Mouse (Mus musculus) common myeloid progenitor, adult 5-6 weeks (primary cell): ENCODE measurements around the gene Tet1. TPM values are rescaled to one million over a fixed set of nuclear protein-coding genes. Genes with fewer than 3 reads are reported as not detected.
"Not testable (repeated sequence)": the region's sequence is repeated elsewhere in the genome, so short reads cannot be mapped to it uniquely, and the experiment has no call there.

Experiments
- ATAC-seq: replicated peaks from 2 replicates; pipeline ENCODE4 v1.8.0; 2016; ENCODE audit warnings: low read depth, mild to moderate bottlenecking, moderate TSS enrichment, inconsistent platforms; ENCODE audit not compliant: poor library complexity, severe bottlenecking
- total RNA-seq: library from RNA; stranded (forward); fragments of 200-1000, 187-1606 nt; gene quantifications from 2 replicates; pipeline ENCODE4 v1.2.3, GENCODE M21; 2017

Tet1 gene
- total RNA-seq, result 16.6 and 20.7 TPM in 2 replicates

DNA sequence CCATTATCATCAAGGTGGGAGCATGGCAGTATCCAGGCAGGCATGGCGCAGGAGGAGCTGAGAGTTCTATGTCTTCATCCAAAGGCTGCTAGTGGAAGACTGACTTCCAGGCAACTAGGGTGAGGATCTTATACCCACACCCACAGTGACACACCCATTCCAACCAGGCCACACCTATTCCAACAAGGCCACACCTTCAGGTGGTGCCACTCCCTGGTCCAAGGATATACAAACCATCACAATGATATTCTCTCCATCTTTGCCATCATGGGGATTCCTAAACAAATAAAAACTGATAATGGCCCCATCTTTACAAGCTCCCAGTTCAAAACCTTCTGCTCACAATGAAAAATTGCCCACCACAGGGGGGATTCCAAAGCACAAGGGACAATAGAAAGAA lies at the start of gene Tet1:
Tet1 (minus strand) TSS at position 101 of the 400 bp plus-strand sequence.
- ATAC-seq, result not testable (repeated sequence)

DNA sequence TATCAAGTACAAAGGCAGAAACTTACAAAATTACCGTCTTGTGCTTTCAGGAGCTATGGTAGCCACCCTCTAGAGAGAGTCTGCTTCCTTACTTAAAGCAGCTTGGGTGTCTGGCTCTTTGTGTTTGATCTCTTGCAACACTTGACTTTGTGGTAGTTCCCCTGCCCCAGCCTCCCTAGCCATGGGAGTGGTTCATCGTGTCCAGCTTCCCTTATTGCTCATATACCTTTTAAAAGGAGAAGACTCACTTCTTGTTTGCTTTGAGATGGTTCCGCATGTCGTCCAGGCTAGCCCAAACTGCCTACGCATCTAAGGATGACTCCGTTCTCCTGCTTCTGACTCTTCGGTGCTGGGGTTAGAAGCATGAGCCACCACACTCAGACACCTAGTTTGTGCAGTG lies 39.8 kb upstream of the Tet1 start:
- peak; percentile 59 for ATAC-seq

DNA sequence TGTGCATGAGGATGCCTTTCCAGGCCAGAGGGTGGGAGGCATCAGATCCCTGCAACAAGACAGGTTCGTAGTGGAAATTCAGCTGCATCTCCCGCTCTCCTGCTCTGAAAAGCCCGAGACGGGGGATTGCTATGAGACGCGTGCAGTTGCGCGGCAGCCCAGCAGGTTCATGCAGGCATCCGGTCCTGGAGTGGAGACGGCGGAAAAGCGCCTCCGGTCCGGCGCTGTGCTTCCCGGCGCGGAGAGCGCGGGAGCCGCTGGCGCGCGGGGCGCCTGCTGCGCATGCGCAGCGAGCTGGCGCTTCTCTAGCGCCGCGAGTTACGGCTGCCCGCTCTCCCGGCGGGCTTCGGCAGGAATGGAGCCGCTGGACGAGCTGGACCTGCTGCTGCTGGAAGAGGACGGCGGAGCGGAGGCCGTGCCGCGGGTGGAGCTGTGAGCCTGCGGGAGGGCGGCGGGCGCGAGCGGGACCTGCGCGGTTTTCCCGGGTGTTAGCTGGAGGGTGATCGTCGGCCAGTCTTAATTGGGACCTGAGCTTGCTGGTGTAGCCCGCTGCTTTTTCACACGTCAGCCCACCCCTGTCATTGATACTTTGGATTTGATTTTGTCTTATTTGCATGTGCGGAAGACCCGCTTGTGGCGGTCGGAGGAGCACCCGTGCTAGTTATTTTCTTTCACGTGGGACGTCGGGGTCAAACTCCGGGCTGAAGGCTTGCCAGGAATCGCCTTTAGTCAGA lies 38.1 kb upstream of the Tet1 start, which contains the start of gene Dna2:
Dna2 (plus strand) TSS at position 289 of the 734 bp plus-strand sequence.
- ATAC-seq, result peak; percentile 74

DNA sequence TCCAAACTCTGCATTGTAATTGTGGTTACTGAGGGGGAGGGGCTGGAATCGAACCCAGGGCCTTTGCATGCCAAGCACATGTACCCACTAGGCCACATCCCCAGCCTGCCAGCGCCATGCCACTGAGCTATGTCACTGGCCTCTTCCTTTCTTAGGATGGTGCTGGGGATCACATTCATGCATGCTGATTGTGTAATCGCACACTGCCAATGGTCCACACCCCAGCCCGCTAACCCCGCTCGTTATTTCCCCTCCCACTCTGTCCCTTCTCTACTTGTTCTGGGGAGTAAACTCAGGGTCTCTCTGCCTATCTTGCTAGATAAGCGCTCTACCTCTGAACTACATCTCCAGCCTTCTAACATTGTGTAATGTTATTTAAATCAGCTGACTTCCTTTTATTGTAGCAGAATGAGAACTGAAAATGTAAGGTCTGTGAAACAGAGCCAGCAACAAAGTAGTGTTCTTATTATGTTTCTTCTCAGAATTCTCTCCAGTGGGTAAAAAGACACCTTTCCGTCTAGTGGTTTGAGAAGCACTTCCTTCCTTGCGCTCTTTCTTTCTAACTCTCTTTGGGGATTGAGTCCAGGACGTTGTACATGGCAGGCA lies 36.3 kb upstream of the Tet1 start:
- peak; percentile 70 for ATAC-seq

DNA sequence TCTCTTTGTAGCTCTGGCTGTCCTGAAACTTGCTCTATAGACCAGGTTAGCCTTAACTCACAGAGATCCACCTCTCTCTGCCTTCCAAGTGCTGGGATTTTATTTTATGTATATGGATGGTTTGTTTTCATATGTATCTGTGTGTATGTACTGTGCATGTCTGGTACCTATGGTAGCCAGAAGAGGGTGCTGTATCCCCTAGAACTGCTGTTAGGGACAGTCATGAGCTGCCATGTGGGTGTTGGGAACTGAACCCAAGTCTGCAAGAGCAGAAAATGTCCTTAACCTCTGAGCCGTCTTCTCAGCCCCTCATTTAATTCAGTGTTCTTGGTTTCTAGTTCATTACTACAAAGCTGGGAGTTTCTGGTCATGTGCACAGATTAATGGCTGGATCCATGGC lies 23.6 kb upstream of the Tet1 start:
- ATAC-seq, result no peak

DNA sequence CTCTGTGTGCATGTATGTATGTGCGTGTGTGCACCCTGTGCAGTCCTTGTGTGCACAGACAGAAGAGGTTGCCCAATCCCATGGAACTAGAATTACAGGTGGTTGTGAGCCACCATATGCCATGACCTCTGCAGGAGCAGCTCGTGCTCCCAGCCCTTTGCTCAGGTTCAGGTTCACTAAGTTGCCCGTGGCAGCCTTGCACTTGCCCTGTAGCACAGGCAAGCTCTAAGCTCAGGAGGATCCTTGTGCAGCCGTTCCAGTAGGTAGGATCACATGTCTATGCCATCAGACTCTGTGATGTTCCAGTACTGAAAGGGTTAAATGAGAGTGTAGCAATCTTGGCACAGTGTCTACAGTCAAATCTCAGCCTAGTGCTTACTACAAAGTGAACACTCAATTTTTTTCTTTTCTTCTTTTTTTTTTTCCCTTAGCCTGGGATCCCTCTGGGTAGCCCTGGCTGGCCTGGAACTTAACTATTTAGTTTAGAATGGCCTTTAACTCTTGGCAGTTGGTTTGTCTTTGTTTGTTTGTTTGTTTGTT lies 15.4 kb upstream of the Tet1 start:
- no peak for ATAC-seq

DNA sequence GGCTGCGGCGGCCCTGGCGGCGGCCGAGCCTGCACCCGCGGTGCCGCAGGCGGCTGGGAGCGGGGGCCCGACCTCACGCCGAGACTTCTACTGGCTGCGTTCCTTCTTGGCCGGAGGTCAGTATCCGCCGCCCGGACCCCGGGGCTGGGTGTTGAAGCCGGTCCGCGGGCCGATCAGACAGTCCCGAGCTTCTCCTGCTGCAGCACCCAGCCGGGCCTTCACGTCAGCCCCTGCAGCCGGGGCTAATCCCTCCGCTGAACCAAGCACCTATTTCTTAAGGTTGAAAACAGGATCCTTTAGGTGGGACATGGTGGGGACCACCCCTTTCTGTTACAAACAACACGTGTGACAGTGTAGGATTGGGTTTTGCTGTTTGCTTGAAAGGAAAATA lies 12.0 kb upstream of the Tet1 start:
- no peak; the same call in 1 of the 2 replicates for ATAC-seq

DNA sequence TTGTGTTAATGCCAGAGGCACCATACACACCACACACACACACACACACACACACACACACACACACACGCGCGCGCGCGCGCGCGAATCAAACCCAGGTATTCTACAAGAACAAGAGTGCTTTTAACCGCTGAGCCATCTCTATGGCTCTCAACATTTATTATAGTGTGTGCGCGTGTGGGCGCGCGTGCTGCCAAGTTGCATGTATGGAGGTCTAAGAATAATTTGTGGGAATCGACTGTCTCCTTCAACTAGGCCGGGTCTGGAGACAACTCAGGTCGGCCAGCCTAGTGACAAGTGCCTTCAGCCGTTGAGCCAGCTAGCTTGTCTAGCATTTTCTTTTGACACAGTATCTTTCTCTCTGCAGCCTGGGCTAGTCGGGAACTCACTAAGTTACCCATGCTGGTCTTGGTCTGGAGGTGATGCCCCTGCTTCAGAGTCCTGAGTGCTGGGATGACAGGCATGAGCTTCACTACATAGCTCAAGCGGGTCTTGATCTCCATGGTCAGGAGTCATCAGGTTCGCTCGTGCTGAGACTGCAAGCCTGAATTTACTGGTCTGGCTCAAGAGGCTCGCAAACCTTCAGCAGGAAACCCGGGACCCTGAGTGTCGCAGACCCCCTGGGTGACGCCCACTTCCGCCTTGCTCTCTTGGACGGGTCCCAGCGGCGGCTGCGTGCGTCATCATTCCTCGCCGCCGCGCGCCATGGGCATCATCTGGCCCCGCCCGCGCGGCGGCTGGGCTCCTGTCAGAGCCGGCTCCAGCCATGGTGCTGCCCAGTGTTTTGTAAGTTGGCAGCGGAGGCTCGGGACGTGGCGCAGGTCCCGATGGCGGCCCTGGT lies 11.3 kb upstream of the Tet1 start, which contains the start of gene Slc25a16:
Slc25a16 (plus strand) TSS at position 709 of the 841 bp plus-strand sequence.
- ATAC-seq, result peak; percentile 88

DNA sequence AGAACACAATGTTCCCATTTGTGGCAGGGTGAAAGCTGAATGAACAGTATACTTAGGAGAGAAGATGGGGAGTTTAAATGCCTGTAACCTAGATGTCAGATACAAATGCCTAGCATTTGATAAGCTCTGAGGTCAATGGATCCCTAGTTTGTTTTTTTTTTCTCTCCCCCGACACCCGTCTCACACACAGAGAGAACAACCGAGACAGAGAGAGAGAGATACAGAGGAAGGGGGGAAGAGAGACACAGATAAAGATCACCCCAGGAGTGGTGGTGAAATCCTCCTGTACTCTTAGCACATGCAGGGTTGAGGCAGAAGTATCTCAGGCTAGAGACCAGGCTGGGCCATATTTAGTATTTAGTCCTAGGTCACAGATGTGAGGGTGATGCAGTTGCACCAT lies 10.2 kb upstream of the Tet1 start:
- ATAC-seq, result no peak

DNA sequence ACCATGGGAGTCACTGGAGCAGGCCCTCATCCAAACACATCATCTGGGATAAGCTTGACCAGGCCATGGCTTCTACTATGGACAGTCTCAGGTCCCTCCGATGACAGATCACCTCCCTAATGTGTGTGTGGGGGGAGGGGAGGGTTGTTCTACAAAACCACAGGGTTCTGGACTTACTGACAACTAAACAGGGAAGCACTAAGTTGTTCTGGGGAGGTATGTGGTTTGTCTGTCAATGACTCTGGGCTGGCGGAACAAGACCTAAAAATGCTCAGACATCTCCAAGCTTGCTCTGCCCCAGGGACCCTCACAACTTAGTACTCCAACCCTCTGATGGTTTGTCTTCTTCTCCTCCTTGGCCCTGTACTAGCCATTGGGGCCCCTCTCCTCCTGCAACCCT lies 2.3 kb upstream of the Tet1 start:
- ATAC-seq, result peak; percentile 54

DNA sequence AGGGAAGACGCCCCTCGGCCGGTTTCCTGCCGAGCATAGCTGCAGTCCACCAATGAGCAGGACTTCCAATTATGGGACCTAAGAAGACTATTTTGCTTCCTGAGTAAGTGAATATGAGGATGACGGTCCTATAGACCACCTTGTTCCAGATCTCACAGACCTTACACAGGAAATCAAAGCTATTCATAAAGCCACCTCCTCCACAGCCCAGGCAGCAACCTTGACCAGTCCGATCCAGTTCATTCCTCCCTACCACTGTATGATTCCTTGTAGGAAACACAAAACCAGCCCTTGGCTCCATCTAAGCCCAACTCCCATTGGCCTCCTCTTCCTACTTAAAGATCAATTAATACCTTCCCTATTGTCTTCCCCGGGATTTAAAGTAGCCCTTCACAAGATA lies 2.5 kb downstream of the Tet1 start:
- ATAC-seq, result no peak

DNA sequence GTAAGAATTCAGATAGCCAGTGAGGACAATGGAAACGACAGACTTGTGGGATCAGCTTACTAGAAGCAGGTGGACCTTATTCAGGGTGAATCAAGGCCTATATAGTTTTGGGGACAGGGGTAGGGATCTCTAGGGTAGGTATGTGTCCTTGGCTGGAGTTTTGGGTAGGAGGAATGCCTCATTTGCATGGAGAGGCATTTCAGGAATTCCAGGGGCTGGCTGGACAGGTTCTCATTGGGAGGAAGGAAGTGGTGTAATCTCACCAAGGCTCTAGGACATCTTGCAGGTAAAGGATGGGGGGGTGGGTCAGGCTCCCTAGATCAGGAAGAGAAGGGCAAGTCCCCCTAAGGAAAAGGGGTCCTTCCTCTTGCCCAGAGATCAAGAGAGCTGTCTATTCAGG lies 6.0 kb downstream of the Tet1 start:
- no peak for ATAC-seq

DNA sequence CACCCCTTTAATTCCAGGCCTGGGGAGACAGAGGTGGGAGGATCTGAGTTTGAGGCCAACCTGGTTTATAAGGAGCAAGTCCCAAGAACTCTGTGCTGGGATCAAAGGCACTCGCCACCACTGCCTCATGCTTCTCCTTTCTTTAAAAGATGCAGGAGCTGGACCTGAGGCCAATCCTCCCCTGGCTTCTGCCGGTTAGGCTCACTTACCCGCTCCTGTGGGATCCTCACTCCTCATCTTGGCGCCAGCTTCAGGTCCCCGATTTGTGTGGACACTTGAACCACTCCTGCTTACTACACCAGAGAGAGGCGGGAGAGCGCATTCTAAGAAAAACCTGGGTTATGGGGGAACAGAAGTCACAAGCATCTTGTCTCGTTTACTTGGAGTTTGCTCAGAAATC lies 7.0 kb downstream of the Tet1 start:
- ATAC-seq, result no peak

DNA sequence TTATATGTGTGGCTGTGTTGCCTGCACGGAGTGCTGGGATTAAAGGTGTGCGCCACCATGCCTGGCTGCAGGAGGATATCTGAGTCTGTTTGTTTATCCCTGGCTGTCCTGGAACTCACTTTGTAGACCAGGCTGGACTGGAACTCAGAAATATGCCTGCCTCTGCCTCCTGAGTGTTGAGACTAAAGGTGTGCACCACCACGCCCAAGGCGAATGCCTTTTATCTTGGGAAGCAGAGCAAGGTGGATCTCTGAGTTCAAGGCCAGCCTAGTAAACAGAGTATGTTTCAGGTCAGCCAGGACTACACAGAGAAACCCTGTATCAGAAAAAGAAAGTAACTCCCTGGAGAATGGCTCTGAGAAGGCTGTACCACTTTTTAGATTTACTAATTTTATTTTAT lies 8.7 kb downstream of the Tet1 start:
- no peak for ATAC-seq

DNA sequence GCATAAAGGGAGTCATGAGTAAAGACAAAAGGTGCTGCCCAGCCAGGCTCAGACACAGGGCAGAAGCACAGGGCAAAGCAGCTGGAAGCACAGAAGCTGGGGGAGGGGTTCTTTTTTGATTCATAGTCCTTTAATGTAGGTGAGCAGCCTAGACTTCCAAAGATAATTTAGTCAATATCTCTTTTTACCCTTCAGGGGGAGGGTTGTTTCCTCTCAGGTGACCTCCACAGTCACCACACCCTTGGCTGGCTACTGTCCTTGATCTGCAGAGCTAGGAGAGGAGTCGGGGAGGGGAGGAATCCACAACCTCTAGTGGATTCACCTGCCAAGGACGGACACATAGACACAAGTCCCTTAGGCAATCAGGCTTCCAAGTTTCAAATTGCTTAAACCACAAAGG lies 10.7 kb downstream of the Tet1 start:
- ATAC-seq, result no peak

DNA sequence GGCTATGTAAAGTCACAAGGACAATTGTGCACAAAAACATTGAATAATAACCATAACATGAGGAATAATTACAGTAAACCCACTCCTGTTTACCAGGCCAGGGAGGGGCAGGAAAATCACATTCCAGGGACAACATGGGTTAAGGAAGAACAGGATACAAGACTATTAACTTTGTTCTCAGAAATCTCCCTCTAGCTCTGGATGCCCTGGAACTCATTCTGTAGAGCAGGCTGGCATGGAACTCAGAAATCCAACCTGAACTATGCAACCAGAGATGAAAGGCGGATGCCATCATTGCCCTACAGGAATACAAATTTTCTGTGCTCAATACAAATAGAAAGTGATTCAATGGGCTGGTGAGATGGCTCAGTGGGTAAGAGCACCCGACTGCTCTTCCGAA lies 11.4 kb downstream of the Tet1 start:
- ATAC-seq, result no peak

DNA sequence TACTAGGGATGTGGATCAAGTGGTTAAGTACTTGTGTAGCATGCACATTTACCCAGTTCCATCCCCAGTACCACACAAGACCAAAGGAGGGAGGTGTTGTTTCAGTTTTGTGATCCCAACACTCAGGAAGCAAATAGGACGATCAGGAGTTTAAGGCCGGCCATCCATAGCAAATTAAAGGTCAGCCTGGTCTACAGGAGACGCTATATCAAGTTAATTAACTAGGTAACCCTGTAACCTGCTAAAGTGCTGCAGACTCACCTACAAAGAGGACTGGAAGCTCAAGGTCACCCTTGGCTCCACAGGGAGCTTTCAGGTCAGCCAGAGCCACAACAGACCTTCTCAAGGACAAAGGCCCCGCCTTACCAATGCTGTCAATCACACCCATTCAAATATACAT lies 12.0 kb downstream of the Tet1 start:
- ATAC-seq, result no peak

DNA sequence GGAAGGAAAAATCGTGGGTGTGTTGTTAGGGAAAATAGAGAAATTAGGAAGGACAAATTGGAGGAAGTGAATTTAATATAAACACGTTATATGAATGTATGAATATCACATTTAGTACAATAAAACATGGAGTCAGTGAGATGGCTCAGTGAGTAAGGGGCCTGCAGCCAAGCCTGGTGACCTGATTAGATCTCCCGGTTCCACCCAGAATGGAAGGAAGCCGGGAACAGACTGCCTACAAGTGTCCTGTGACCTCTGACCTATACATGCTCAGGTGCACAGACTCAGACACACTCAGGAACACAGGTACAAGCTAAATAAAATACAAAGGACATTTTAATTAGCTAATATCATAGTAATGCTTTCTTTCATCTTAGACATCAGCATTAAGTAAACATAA lies 12.8 kb downstream of the Tet1 start:
- ATAC-seq, result no peak

DNA sequence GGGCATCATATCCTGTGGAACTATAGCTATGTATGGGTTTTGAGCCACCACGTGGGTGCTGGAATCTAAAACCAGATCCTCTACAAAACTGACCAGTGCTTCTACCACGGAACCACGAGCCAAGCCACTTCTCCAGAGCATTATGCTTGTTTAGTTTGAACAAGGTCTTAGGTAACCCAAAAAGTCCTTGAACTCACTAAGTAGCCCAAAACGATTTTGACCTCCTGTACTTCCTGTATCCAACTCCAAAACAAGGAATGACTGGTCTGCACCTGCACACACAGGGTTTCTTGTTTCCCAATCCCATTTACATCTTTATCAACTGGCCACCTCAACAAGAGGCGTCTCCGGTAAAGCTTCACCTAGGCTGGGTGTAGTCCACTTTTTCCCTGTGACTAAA lies 13.4 kb downstream of the Tet1 start:
- ATAC-seq, result peak; percentile 14; the same call in 1 of the 2 replicates

DNA sequence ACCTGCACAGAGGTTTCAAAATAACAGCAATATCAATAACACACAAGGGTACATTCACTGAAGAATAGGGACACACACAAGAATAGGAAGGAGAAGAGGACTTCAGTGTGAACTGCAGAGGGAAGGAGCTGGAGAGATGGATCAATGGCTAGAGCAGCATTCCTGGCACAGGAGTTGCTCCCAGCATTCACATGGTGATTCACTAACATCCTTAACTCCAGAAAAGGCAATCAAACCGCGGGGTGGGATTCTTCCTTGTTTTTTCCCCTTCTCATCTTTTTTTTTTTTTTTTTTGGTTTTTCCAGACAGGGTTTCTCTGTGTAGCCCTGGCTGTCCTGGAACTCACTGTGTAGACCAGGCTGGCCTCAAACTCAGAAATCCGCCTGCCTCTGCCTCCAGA lies 14.3 kb downstream of the Tet1 start:
- no peak for ATAC-seq
